ENCODE assay signal across 8 mouse cellular contexts in genomic region chr11:35834022-35834760, GRCm38 (mm10). TPM values are rescaled to one million over a fixed set of nuclear protein-coding genes. Genes with fewer than 3 reads are reported as not detected.
DNase-seq lines count a peak whose midpoint lies in the region; ATAC-seq lines count a peak whose summit lies in the region.

Rars (minus strand) TSS chr11:35834506.

- peak; percentile 98 for DNase-seq in adipocyte (ENCODE audit: low spot score)
- DNase-seq in embryo, embryonic 10 days (ENCODE audit: low spot score): peak; percentile 93
- DNase-seq in gastrocnemius, postnatal 10 days: peak; percentile 91
- DNase-seq in induced T-regulatory cell, adult 2 months (ENCODE audit: low read depth): peak; percentile 98
- DNase-seq in left cerebral cortex, adult 9 months (ENCODE audit: low spot score in 2 of 2): peak; percentile 61 to 95
- peak; percentile 93 for DNase-seq in right cerebral cortex, postnatal 14 days
- DNase-seq in urinary bladder, postnatal 36 days (ENCODE audit: low spot score in 2 of 2): peak; percentile 90 to 94

- ATAC-seq in megakaryocyte progenitor cell, adult 5-6 weeks (replicated peaks; ENCODE audit: poor library complexity): peak; percentile 88

RNA-seq across cellular contexts. Expression of gene Rars, which starts in this region (rescaled TPM):
- 10 to 100 TPM; 54.2 to 59.1 TPM for total RNA-seq in gastrocnemius, postnatal 10 days (2021)
- total RNA-seq in megakaryocyte progenitor cell, adult 5-6 weeks (2015): 124 and 138 TPM in 2 replicates
- 97.4 and 113 TPM in 2 replicates for total RNA-seq in megakaryocyte progenitor cell, adult 5-6 weeks (2017)

Comparison
In these comparisons a context has a peak if more than half of its experiments do, and no peak if none do; other contexts are left out.
1. Peak in every context shown above with its lines: DNase-seq and ATAC-seq.